Mouse (Mus musculus) thymus, postnatal 4 days (tissue): ENCODE measurements around the gene Nudt21.

Experiments
- DNase-seq: peaks from one replicate; pipeline ENCODE4 v3.0.0; 2021

The Nudt21 gene

DNA sequence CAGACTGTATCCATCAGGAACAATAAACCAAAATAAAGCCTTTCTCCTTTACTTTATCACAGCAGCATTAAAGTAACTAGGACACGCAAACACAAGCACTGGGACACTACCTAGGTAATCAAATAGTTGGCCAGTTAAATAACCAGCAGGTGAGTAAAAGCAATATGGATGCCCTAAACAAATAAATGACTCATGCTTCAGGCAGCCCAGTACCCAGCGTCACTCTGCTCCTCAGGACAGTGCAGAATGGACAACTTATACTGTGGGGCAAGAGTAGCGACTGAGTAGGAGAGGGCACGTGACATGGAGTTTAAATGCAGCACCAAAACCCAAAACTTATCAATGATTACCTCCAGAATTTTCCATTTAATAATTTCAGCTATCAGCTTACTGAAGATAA lies 47.1 kb downstream of the Nudt21 start:
- DNase-seq, result no peak

DNA sequence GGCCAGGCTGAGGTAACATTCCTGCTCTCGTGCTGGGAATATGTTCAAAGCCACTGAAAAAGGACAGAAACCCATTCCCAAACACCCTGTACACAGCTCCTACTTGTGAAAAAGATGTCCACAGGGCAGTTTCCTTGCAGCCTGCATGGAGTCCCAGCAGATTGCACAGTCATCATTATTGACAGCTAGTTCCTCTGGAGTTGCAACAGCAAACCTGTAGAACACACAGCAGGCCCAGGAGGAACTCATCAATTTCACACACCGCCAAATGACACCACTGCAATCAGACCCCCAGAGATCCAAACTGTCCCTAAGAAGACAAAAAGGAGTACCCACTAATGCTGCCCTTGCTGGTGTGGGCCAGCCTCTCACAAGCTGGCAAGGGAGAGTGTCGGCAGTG lies 52.1 kb downstream of the Nudt21 start:
- no peak for DNase-seq

DNA sequence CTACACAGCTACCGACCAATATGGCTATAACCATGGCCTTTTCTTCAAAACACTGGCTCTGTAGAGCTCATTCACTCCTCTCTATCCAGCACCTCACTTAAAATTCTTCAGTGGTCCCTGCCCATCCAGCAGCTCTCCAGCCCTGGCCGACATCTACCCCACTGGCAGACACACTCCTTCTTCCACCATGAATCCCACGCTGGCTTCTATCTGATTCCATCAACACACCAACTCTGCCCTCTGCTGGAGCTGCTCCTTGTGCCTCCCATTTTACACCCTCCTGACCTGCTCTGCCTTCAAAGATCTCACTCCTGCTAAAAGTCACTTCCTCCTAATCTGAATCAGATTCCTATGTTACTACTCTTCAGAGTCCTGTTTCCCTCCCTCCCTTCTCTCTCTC lies 53.0 kb downstream of the Nudt21 start:
- no peak for DNase-seq

DNA sequence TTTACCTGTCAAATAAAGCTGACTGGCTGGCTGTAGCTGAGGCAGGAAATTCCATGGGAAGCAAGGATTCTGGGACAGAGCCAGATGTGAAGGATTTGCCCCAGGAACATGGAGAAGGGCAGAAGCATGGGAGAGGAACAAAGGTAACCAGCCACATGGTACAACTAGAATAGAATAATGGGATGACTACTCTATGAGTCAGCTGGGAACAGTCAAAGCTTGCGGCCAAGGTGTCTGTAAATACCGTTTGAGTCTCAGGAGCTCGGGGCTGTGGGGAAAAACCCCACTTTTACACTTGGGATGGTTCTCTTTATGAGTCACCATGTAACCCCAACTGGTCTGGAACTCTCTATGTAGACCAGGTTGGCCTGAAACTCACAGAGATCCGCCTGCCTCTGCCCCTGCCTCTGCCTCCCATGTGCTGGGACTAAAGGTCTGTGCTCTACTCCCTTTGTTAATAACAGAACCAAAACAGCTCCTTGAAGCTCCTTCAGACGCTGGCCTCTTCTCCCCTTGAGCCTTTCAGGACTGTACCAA lies 55.1 kb downstream of the Nudt21 start:
- no peak for DNase-seq

DNA sequence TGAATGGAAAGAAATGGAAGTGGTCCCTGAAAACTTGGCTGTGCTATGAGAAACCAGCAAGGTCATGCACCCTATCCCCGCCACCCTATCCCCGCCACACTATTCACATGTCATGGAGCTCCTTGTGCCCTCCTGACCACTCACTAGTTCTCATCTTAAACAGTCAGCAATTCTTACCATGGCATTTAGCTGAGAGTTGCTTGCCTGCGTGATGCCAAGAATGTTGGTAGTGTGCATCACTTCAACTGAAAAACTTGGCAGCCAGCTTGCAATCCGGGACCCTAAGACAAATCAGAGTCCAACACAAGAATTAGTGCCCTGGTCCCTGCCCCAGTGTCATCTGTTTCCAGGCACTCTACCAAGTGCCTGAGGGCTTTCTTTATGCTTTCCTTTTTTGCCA lies 56.7 kb downstream of the Nudt21 start:
- DNase-seq, result no peak

DNA sequence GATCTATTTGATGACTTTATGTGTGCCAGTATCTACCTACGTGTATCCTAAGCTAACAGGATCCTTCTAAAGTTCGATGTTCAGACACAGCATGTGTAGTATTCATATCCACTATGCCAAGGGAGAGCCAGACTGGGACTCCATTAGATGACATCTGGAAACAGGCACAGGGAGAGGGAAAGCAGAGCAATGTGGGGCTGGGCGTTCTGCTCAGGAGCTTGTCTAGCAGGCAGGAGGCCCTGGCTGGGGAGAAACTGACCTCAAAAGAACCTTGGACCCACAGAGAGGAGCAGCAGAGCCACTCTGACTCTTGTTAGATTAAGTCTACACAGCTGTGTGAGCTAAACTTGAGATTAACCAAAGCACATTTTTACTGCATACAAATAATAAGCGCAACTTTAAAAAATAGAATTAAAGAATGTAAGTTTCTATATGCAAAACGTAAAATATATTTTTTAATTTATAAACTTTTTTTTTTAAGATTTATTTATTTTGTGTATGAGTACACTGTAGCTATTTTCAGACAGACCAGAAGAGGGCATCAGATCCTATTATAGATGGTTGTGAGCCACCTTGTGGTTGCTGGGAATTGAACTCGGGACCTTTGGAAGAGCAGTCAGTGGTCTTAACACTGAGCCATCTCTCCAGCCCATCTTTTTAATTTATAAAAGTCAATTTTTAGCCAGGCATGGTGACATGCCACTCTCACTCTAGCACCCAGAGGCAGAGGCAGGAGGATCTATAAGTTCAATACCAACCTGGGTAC lies 60.2 kb downstream of the Nudt21 start:
- peak; percentile 2 for DNase-seq

DNA sequence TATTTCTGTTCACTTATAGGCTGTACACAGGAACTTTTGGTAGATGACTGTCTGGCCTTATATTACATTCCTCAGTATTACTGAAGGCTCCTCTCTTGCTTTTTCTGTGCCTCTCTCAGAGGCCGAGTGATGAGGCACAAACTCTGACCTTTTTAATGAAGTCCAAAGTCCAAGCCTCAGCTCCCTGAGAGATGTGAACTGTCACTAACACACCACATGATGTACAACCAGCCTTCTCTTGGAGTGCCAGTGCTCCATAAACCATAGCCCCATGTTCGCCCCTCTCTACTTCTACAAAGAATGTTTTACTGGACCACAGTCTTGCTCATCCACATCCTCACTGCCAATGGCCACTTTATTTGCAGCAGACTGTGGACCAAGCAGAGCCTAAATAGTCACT lies 61.5 kb downstream of the Nudt21 start:
- no peak for DNase-seq

DNA sequence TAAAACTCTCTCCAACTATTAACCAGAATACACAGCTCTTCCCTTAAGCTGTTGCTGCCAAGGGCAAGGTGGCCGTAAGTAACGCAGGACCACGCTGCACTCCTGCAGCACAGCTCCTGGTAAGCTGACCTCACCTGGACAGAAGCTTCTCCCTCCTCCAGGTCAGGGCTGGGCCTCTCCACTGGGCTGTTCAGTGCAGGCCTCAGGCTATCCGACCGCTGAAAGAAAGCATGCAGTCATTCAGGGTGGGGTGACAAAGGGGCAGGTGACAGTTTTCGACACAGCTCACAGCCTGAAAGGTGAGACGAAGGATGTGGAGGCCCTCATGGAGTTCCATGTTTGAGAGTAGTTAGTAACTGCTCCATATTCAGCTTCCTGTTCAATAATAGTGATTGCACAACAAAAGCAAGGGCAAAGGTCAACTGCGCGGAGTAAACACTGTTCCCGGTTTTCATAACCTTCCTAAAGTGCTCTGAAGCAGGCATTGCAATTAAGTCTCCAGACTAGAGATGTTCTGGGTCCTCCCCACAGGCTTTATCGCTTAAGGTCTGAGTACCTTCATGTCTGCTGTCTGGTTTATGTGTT lies 62.1 kb downstream of the Nudt21 start:
- no peak for DNase-seq

DNA sequence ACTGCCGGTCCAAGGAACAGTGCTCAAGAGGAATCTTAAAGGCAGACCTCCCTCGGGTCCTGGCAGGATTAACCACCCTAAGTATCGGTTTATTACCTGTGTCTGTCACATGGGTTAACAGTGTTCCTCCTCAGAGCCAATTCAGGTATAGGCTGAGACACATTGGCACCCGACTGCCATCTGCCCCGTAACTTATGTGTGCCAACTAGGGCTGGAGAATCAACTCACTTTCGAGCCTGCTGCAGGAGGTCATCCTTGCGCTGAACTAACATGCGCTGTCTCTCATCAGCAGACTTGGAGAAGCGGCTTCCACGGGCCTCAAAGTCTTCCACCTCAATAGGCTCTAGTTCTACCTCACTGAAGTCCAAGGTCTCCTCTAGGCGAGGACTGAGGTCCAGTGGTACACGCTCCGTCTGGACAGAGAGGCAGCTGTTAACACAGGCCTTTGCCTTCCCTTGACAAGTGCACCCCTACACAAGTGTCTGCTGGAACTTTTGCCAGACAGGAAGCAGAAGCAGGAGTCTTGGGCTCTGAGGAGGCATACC lies 62.9 kb downstream of the Nudt21 start:
- DNase-seq, result no peak

DNA sequence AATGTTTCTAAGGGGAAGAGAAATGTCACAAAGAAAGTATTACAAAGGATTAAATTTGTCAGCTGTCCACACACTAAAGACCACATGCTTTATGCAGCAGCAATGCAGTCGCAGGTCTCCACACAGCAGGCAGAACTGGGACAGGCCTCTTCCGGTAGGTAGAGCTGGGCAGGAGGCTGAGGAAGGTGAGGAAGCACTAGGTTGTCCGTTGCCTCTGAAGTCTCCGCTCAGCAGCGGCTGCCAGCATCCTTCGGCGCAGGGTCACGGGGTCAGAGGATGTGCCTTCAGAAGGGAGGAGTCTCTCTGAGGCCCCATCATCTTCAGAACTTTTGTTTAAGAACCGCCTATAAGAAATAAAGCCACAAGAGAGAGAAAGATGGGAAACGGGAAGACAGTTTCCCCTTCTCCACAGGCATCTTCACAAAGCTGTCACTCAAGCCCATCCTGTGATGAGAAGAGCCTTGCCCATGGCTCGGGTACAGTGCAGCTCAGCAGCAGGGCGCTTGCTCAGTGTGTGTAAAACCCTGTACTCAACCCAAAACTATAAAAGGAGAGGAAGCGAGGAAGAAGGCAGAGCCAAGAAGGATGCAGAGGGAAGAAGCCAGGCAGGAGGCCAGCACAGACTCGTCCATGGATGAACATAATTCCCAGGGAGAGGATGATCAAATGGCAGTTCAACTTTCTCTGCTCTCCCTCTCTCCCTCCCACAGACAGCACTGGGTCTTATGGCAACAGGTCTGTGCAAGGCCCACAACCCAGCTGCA lies 63.7 kb downstream of the Nudt21 start:
- no peak for DNase-seq

DNA sequence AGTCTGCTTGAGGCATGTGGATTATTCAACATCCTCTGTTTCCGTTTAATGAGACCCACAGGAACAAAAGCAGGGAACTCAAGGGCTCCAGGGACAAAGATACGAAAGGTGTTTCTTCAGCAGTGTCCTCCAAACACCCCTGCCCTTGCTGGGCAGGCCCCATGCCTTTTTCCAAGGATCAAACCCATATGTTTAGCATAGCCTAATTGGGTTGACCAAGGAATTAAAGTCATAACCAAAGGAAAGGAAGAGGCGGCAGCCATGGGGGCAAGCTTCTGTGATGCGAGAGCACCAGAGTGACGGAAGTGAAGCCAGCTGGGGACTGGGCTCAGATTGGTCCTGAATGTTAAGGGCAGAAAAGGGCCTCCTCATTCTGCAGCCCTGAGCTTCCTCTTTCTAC lies 64.6 kb downstream of the Nudt21 start:
- no peak for DNase-seq

DNA sequence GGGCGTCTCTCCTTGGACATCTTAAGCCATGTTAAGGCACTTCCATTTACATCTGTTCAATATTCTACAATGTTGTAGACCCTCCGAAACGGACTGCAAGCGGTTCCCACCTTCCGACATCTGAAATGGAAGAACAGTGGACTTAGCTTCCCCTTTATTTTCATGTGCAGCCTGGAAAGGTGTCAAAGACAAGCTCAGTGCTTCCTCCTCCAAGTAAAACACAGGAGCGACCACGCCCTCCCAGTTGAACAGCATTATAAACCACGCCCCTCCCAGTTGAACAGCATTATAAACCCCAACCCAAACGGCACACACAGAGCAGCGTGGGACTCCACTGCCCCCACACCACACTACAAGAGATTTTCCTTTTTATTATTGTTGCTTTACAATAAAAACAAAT lies 65.4 kb downstream of the Nudt21 start:
- no peak for DNase-seq

DNA sequence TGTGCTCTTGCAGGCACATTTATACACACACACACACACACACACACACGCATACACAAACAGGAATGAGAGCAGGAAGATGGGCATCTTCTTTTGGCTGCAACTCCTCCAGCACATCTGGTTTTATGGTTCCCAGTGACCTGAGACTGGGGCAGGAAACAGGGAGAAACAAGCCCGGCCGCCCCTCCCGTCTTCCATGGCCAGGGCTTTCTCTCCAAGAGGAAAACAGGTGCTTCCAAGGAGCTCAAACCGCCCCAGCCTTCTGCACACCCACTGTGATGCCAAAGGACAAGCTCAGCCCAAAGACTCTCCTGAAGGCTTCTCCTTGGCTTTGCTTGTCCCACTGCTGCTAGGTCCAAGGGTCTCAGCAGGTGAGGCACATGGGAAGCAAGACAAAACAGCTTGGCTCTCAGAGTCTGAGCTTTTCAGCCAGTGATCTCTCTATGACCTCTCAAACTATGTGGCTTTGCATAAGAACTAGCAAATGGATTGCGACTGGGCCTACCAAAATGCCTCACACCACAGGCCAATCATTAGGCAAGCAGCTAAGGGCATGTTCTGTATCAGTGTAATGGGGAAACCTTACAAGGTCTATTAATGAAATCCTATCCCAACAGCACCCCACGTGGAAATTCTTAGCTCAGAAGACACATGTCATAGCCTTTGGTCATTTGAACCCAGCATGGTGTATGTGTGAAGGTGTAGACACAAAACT lies 67.0 kb downstream of the Nudt21 start:
- no peak for DNase-seq

DNA sequence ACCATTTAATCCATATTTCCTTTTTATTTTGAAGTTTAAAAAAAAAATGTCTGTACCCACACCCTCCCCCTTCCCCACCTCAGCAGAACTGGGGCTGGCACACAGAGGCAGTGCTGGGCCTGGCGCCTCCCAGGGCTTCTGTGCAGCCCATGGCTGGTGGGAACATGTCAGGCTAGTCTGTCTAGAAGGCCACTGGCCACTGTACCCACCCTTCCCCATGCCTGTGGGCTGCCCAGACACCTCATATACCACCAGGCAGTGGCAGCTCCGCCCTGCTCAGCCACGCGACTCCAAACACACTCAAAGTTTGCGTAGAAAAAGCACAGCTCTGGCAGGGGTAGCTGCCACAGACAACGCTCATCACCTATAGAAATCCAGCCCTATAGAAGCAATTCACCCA lies 68.5 kb downstream of the Nudt21 start:
- DNase-seq, result no peak
